Mouse (Mus musculus) thymus, postnatal 25 days (tissue): ENCODE measurements around the gene Ubxn2a.
"Not testable (repeated sequence)": the region's sequence is repeated elsewhere in the genome, so short reads cannot be mapped to it uniquely, and the experiment has no call there.

Experiments
- DNase-seq: peaks from one replicate; pipeline ENCODE4 v3.0.0; 2022

Ubxn2a gene

DNA sequence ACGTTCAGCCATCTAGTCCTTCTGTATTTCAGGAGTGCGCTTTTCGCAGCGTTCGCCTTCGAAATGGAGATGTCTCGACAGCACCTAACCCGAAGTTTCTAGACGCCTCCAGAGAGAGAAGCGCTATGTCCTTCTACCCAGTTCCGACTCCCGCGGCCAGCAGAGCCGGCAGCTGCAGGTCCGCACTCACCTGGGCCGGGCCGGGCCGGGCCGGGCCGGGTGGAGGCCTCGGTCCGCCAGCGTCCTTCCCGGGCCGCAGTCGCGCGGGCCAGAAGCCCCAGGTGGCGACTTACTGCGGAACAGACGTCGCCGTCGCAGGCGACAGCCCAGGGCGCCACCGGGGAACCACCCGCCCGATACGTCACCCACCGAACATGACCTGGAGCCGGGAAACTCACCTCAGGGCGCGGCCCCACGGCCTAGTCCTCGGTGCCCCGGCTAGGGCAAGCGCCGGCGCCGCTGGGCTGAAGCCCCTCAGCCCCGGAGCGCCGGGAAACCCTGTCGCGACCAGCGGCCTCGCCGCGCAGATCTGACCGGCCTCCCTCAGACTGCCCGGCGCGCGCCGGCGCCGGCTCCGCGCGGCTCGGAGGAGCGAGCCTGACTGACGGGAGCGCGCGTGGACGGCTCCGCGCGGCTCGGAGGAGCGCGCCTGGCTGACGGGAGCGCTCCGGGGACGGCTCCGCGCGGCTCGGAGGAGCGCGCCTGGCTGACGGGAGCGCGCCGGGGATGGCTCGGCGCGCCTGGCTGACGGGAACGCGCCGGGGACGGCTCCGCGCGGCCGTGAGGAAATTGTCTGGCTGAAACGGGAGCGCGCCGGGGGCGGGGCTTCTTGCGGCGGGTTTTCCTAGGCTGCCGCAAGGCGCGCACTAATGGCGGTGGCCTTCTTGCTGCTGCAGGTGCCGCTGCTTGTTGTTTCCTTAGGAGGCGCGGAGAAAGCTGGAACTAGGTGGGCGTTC, at the start of gene Ubxn2a:
Ubxn2a (minus strand) TSS at position 755 of the 956 bp plus-strand sequence.
- peak; percentile 96 for DNase-seq

DNA sequence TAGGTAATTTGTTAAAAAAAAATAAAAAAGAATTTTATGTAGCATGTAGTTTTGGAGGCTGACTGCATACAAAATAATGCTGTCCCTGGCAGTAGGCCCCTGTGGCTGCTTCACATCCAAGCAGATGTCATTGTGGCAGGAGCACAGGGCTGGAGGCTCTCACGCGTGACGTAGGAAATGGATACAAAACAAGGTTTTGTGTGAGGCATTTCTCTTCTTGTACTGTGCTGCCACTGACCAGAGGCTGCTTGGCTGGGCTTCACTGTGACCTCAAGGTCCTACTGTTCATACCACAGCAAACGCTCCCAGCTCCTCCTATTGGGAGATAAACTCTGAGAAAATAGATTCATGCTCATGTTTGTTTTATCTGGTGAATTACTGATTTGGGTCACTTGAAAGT, 45.7 kb upstream of the Ubxn2a start:
- no peak for DNase-seq

DNA sequence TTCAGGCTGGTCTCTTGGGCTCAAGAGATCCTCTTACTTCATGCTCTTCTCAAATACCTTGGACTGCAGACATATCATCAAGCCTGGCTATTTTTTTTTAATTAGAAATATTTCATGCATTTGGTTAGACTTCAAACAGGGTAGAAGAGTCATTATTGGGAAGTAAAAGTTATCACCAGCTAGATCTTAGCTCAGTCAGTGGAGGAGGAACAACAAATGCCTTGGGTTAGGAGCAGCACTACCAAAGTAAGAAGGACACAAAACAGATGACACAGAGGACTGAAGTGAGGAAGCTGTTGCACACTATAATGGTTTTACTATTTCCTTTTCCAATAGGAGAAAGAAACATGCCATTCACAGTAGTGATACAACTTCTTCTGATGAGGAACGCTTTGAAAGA, 44.8 kb upstream of the Ubxn2a start:
- no peak for DNase-seq

- no peak for DNase-seq
Observed at GRCm38 (mm10) chr12:4930820-4931548, 23.5 kb upstream of the Ubxn2a start.

- DNase-seq: no peak
Observed at GRCm38 (mm10) chr12:4928197-4928596, 20.7 kb upstream of the Ubxn2a start.

- DNase-seq: peak; percentile 71
Observed at GRCm38 (mm10) chr12:4917805-4918591, 10.5 kb upstream of the Ubxn2a start.

DNA sequence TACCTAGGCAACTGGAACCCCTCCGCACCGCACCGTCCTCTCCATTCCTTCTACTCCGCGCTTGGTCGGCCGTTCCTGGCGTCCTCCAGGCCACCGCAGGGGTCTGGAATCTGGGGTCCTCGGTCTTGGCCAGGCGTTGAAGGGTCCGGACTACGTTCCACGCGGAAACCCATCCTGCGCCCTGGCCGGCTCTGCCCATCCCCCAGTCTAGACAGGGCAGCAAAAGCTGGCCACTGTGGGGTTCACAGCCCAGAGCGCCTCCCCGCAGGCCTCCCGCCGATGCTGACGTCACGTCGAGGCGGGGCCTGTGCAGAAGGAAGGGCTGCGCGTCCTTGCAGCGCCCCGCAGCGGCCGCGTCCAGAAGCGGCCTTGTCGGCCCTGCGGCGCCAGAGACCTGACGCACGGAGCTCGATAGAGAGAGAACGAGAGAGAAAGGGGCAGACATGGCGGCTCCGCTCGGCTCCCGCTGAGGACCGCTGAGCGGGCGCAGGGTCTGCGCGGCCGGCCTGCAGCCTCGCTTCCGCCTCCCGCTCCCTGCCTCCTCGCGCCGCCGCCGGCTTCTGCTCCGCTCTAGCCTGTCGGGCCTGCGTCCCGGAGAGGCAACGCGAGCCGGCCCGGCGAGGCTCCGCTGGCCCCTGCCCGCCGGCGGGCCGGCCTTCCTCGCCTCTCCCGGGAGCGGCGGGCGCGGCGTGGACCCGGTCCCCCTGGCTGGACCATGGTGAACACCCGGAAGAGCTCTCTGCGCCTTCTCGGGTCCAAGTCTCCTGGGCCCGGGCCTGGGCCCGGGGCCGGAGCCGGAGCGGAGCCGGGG, 9.7 kb upstream of the Ubxn2a start, which contains the start of gene Atad2b:
Atad2b (plus strand) TSS at position 360 of the 811 bp plus-strand sequence.
- peak; percentile 98 for DNase-seq

GRCm38 (mm10) chr12:4914944-4915343, 7.4 kb upstream of the Ubxn2a start:
- DNase-seq: no peak

- DNase-seq: no peak
Observed at GRCm38 (mm10) chr12:4914441-4914840, 6.9 kb upstream of the Ubxn2a start.

- no peak for DNase-seq
Observed at GRCm38 (mm10) chr12:4911716-4912115, 4.2 kb upstream of the Ubxn2a start.

GRCm38 (mm10) chr12:4910496-4910895, 3.0 kb upstream of the Ubxn2a start:
- not testable (repeated sequence) for DNase-seq

DNA sequence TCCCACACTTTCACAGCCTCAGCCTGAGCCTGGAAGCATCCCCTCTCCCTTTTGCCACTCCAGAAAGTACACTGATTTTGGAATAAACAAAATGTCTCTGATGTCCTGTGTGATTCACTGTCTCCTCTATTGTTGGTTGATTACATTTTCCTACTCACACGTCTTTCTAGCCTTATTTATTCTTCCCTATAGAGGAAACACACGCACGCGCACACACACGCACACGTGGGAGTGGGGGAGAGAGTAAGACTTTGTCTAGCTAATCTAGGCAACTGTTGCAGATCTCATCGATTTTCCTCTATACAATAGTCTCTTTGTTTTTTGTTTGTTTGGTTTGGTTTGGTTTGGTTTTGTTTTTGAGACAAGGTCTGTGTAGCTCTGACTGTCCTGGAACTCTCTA, 886 bp upstream of the Ubxn2a start:
- DNase-seq: no peak

- DNase-seq: no peak
Observed at GRCm38 (mm10) chr12:4906476-4906875, 1.0 kb downstream of the Ubxn2a start.

DNA sequence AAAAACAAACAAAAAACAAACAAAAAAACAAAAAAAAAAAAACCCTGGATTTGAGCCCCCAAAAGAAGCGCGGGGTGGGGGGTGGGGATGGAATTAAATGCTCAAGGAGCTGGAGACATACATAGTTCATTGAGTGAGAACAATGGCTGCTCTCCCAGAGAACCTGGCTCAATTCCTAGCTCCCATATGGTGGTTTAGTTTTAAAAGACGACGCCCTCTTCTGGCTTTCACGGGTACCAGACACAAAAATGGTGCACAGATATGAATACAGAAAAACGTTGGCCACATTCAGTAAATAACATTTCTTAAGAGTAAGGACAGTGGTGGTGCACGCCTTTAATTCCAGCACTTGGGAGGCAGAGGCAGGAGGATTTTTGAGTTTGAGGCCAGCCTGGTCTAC, 1.6 kb downstream of the Ubxn2a start:
- DNase-seq: no peak

- no peak for DNase-seq
Observed at GRCm38 (mm10) chr12:4898024-4898423, 9.5 kb downstream of the Ubxn2a start.

GRCm38 (mm10) chr12:4889891-4890290, 17.6 kb downstream of the Ubxn2a start:
- DNase-seq: no peak

- DNase-seq: no peak
Observed at GRCm38 (mm10) chr12:4889251-4889650, 18.3 kb downstream of the Ubxn2a start.

- no peak for DNase-seq
Observed at GRCm38 (mm10) chr12:4888739-4889138, 18.8 kb downstream of the Ubxn2a start.

- DNase-seq: not testable (repeated sequence)
Observed at GRCm38 (mm10) chr12:4886581-4886980, 20.9 kb downstream of the Ubxn2a start.

- no peak for DNase-seq
Observed at GRCm38 (mm10) chr12:4885062-4885461, 22.4 kb downstream of the Ubxn2a start.

GRCm38 (mm10) chr12:4882086-4882485, 25.4 kb downstream of the Ubxn2a start:
- no peak for DNase-seq

DNA sequence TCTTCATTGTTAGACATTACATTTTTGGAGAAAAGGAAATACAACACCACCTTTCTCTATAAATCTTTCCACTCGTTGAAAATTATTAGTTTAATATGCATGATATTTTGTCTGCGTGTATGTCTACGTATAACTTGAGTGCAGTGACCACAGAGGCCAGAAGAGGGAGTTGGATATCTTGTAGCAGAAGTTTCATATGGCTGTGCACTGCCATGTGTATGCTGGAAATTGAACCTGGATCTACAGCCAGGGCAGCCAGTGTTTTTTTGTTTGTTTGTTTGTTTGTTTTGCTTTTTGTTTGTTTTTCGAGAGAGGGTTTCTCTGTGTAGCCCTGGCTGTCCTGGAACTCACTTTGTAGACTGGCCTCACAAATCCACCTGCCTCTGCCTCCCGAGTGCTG, 28.5 kb downstream of the Ubxn2a start:
- peak; percentile 15 for DNase-seq
